ENCODE assay signal across 8 mouse cellular contexts in the genomic region with DNA sequence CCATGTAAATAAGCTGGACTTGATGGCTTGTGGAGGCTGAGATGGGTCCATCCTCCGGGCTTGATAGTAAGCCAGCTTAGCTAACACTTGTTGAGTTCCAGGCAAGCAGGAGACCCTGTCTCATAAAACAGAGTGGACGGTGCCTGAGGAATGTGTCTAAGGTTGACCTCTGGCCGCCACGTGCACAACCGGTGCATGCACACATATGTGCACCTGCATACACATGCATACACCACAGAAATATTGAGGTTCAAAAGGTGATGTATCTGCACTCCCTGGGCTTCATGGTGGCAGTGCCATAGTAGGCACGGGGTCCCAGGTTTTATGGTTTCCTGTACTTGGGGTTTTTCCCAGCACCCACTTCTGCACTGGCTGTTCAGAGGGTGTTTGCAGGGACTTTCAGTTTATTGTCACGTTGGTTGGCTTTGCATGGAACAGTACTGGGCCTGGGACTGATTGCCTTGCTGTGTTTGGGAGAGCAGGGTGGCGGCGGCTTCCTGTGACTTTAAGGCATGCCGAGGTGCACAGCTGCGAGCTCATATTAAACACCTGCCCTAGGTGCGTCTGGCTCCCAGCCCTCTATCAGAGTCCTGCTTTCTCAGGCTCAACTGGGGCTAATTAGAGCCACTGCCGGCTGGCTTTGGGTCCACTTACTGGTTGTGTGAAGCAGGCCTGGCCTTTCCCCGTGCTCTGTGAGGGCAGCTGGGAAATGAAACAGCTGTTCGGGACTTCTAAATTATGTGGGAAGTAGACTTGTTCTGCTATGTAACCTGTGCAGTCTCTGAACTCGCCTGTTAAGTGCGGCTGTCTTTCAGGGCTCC. TPM values are rescaled to one million over a fixed set of nuclear protein-coding genes. Genes with fewer than 3 reads are reported as not detected.
DNase-seq lines count a peak whose midpoint lies in the region; ATAC-seq and TF ChIP-seq lines count a peak whose summit lies in the region.

No protein-coding gene starts in this region.

- no peaks in the 10 kb centered on the region for H3K27me3 ChIP-seq in forebrain, embryonic 10.5 days (ENCODE audit: poor library complexity, severe bottlenecking)
- no peaks in the 10 kb centered on the region for H3K27me3 ChIP-seq in forebrain, postnatal 0 days (ENCODE audit: insufficient read depth, low read length)

- H3K4me1 ChIP-seq in forebrain, embryonic 10.5 days = peaks cover 52% of the 10 kb centered on the region
- H3K4me1 ChIP-seq in forebrain, postnatal 0 days (ENCODE audit: insufficient read depth) = no peaks in the 10 kb centered on the region

- peak overlapping the region; percentile 15; the same call in 1 of the 2 replicates for H3K4me3 ChIP-seq in forebrain, embryonic 10.5 days
- H3K4me3 ChIP-seq in forebrain, postnatal 0 days (ENCODE audit: low read depth, low read length) = no peak overlapping the region

- TF ChIP-seq CTCF in forebrain, postnatal 0 days (IDR thresholded peaks at IDR 0.05; ENCODE audit: low read depth) = no peak

- WGBS in forebrain, embryonic 10.5 days = 69% methylated on average over 17 of the region's 17 CpGs
- 72% methylated on average over 17 of the region's 17 CpGs for WGBS in forebrain, postnatal 0 days

- H3K9me3 ChIP-seq in forebrain, embryonic 10.5 days = no peaks in the 10 kb centered on the region; the same call in 1 of the 2 replicates
- H3K9me3 ChIP-seq in forebrain, postnatal 0 days (ENCODE audit: low read length) = no peaks in the 10 kb centered on the region

- no peak overlapping the region for H3K4me2 ChIP-seq in forebrain, postnatal 0 days (ENCODE audit: low read depth)

- H3K9ac ChIP-seq in forebrain, postnatal 0 days = no peak overlapping the region

- peaks cover 9% of the 10 kb centered on the region for H3K36me3 ChIP-seq in forebrain, embryonic 10.5 days (replicated peaks)
- H3K36me3 ChIP-seq in forebrain, postnatal 0 days (ENCODE audit: insufficient read depth) = no peaks in the 10 kb centered on the region

- no peak for DNase-seq in forebrain, embryonic 10.5 days (ENCODE audit: extremely low spot score, low spot score)
- no peak for DNase-seq in forebrain, postnatal 0 days
- DNase-seq in embryo, embryonic 10.5 days (ENCODE audit: low spot score) = peak; percentile 48
- peak; percentile 59 for DNase-seq in kidney, adult 18-20 months
- DNase-seq in lung, postnatal 36 days = peak; percentile 40
- no peak for DNase-seq in layer of hippocampus, postnatal 36 days
- no peak for DNase-seq in urinary bladder, postnatal 10 days (ENCODE audit: low spot score)
- DNase-seq in Muller cell, postnatal 12 days (ENCODE audit: inconsistent ontology term) = no peak

- peak overlapping the region; percentile 70 for H3K27ac ChIP-seq in forebrain, embryonic 10.5 days
- no peak overlapping the region for H3K27ac ChIP-seq in forebrain, postnatal 0 days (ENCODE audit: low read depth, low read length)

- ATAC-seq in forebrain, postnatal 0 days = no peak

RNA-seq across cellular contexts. Expression of a gene that starts 19.5 kb away (rescaled TPM):
- 36.7 and 36.8 TPM in 2 replicates for polyA plus RNA-seq in forebrain, embryonic 10.5 days (2016; fragmentation: Nextera tagmentation; extraction: Ambion mirVana)
- 27.7 and 46.9 TPM in 2 replicates for total RNA-seq in forebrain, postnatal 0 days (2014; rRNA removed)
- 47.1 and 76.7 TPM in 2 replicates for polyA plus RNA-seq in forebrain, postnatal 0 days (2015; fragmentation: Nextera tagmentation; extraction: Ambion mirVana)
- 10 to 100 TPM; 59.3 to 61.3 TPM for total RNA-seq in layer of hippocampus, postnatal 36 days (2021)

Comparison
In these comparisons a context has a peak if more than half of its experiments do, and no peak if none do; other contexts are left out.
1. DNase-seq: peak in embryo, embryonic 10.5 days (single experiment), kidney, adult 18-20 months (single experiment) and lung, postnatal 36 days (single experiment); none in forebrain, embryonic 10.5 days (single experiment), forebrain, postnatal 0 days (single experiment), layer of hippocampus, postnatal 36 days (0 of 2), urinary bladder, postnatal 10 days (single experiment) and Muller cell, postnatal 12 days (single experiment).